Mouse (Mus musculus) stomach, embryonic 15.5 days (tissue): ENCODE measurements around the gene Taar8b. TPM values are rescaled to one million over a fixed set of nuclear protein-coding genes. Genes with fewer than 3 reads are reported as not detected.
"Not testable (repeated sequence)": the region's sequence is repeated elsewhere in the genome, so short reads cannot be mapped to it uniquely, and the experiment has no call there.

Source experiments
- ATAC-seq: fragments of 200-750 bp; cut with Nextera tagmentation; 2 replicates; pipeline ENCODE4 v1.8.0; 2017; ENCODE audit warnings: low read depth, moderate number of reproducible peaks, moderate TSS enrichment; ENCODE audit not compliant: insufficient read depth, low FRiP score
- H3K27ac ChIP-seq: fragments of 300-500 bp; sonication (generic); 2 replicates; pipeline ENCODE4 v1.5.1; 2015; ENCODE audit warnings: mild to moderate bottlenecking, inconsistent platforms
- H3K27me3 ChIP-seq: fragments of 300-500 bp; sonication (generic); replicated peaks from 2 replicates; pipeline ENCODE4 v1.6.1; 2015; ENCODE audit warnings: inconsistent platforms
- H3K36me3 ChIP-seq: fragments of 300-500 bp; sonication (generic); 2 replicates; pipeline ENCODE4 v1.6.1; 2015; ENCODE audit warnings: inconsistent platforms
- H3K4me1 ChIP-seq: fragments of 300-500 bp; sonication (generic); 2 replicates; pipeline ENCODE4 v1.6.1; 2015; ENCODE audit warnings: inconsistent platforms
- H3K4me2 ChIP-seq: fragments of 300-500 bp; sonication (generic); 2 replicates; pipeline ENCODE4 v1.6.1; 2015; ENCODE audit warnings: mild to moderate bottlenecking, inconsistent platforms
- H3K4me3 ChIP-seq: fragments of 300-500 bp; sonication (generic); replicated peaks from 2 replicates; pipeline ENCODE4 v1.5.1; 2015; ENCODE audit warnings: inconsistent platforms
- H3K9ac ChIP-seq: fragments of 300-500 bp; sonication (generic); 2 replicates; pipeline ENCODE4 v1.6.1; 2015; ENCODE audit warnings: inconsistent platforms
- H3K9me3 ChIP-seq: fragments of 300-500 bp; sonication (generic); 2 replicates; pipeline ENCODE4 v1.6.1; 2016; ENCODE audit warnings: inconsistent platforms
- WGBS: fragments of 180-500 bp; shearing (Covaris S2); methylation state at CpG from one replicate; pipeline ENCODE4 v1.1.7; 2015; 5-methylcytosine and 5-hydroxymethylcytosine counted together
- polyA plus RNA-seq: library from polyadenylated mRNA; unstranded; fragments of >200 nt; fragmentation: Nextera tagmentation; extraction: Ambion mirVana; gene quantifications from 2 replicates; pipeline ENCODE4 v1.2.1, GENCODE M21; 2015

The Taar8b gene
- polyA plus RNA-seq, 1 experiment from 2014 or later, result not detected

- 83% methylated on average over 1 of the region's 3 CpGs for WGBS
- ATAC-seq, H3K27me3 ChIP-seq, H3K9ac ChIP-seq, H3K27ac ChIP-seq, H3K4me3 ChIP-seq, H3K4me1 ChIP-seq, H3K36me3 ChIP-seq, H3K9me3 ChIP-seq, H3K4me2 ChIP-seq: not testable (repeated sequence)
Measured at GRCm38 (mm10) chr10:24101812-24102211, 9.7 kb upstream of the Taar8b start, which contains the start of gene Taar8c. TSS of gene Taar8c (minus strand) at chr10:24101912.

- ATAC-seq, H3K9ac ChIP-seq, H3K4me2 ChIP-seq, H3K4me1 ChIP-seq, H3K4me3 ChIP-seq, H3K36me3 ChIP-seq, H3K27me3 ChIP-seq, H3K9me3 ChIP-seq, H3K27ac ChIP-seq: not testable (repeated sequence)
- 37% methylated on average over 2 of the region's 2 CpGs for WGBS
Measured at GRCm38 (mm10) chr10:24097010-24097409, 4.9 kb upstream of the Taar8b start.

- H3K27ac ChIP-seq, result 0 out of 2 replicates have a peak overlapping the region, but pooled peaks have one; percentile 41
- H3K4me1 ChIP-seq, result no peaks in the 10 kb centered on the region; the same call in 1 of the 2 replicates
- no peak overlapping the region for H3K9ac ChIP-seq
- WGBS, result 89% methylated on average over 2 of the region's 2 CpGs
- no peak overlapping the region for H3K4me2 ChIP-seq
- no peaks in the 10 kb centered on the region for H3K27me3 ChIP-seq
- H3K9me3 ChIP-seq, result no peaks in the 10 kb centered on the region
- H3K4me3 ChIP-seq, result no peak overlapping the region
- no peak for ATAC-seq
- H3K36me3 ChIP-seq, result no peaks in the 10 kb centered on the region
Measured at GRCm38 (mm10) chr10:24087168-24087567, 4.9 kb downstream of the Taar8b start.

DNA sequence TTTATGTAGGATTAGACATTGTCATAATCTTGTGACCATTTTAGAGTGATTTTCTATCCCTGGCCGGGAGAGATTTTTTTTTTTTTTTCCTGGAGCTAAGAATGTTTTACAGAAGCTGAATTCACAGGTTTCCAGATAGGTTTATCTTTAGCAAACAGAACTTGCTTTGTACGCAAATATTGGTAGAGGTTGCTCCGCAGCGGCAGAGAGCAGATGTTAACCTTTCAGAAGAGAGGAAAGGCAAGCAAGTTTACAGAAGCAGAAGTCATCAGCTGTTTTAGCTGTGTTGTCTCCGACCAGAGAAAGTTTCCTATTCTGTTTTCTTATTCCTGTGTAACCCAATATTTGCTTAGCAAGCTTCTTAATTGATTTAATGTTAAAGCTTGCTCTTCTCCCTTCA is 5.5 kb downstream of the Taar8b start:
- peak; percentile 73; the same call in 1 of the 2 replicates for ATAC-seq

GRCm38 (mm10) chr10:24085936-24086335 is 6.2 kb downstream of the Taar8b start:
- WGBS, result 71% methylated on average over 5 of the region's 5 CpGs
- ATAC-seq, result no peak
- H3K27me3 ChIP-seq, result no peaks in the 10 kb centered on the region
- H3K4me3 ChIP-seq, result no peak overlapping the region
- no peaks in the 10 kb centered on the region for H3K36me3 ChIP-seq
- no peak overlapping the region for H3K9ac ChIP-seq
- no peaks in the 10 kb centered on the region for H3K9me3 ChIP-seq
- H3K27ac ChIP-seq, result 0 out of 2 replicates have a peak overlapping the region, but pooled peaks have one; percentile 48
- H3K4me1 ChIP-seq, result no peaks in the 10 kb centered on the region; the same call in 1 of the 2 replicates
- H3K4me2 ChIP-seq, result no peak overlapping the region

More for the DNA sequence above, 5.5 kb downstream of the Taar8b start:
- Histone ChIP-seq H3K27ac (0 out of 2 replicates have a peak overlapping the region, but pooled peaks have one; percentile 48), H3K4me1 (no peaks in the 10 kb centered on the region; the same call in 1 of the 2 replicates), H3K4me2 (no peak overlapping the region), H3K27me3 (no peaks in the 10 kb centered on the region), H3K9ac (no peak overlapping the region), H3K4me3 (no peak overlapping the region), H3K9me3 (no peaks in the 10 kb centered on the region), H3K36me3 (no peaks in the 10 kb centered on the region)
- 44% methylated on average over 5 of the region's 5 CpGs for WGBS

DNA sequence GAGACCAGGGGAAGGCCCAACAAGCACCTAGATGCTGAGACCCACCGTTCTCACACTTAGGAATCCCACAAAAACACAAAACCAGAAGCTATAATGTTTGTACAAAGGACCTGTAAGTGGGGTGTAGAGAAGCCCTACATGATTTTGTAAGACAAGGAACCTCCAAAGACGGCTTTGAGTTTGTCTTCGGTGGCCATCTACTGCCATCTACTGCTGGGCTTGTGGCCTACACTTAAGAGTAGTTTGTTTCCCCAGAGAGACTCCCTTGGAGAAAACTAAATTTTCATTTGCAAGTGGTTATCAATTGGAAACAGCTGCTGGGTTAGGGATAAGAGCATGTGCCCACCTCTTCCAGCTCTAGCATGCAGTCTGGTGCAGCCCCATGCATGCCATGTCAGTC is 11.9 kb downstream of the Taar8b start:
- WGBS, result 41% methylated on average over 3 of the region's 3 CpGs
- Histone ChIP-seq H3K4me3 (no peak overlapping the region), H3K27ac (no peak overlapping the region), H3K9ac (no peak overlapping the region), H3K36me3 (no peaks in the 10 kb centered on the region), H3K4me2 (no peak overlapping the region), H3K27me3 (no peaks in the 10 kb centered on the region), H3K4me1 (no peaks in the 10 kb centered on the region), H3K9me3 (no peaks in the 10 kb centered on the region)
- no peak; the same call in 1 of the 2 replicates for ATAC-seq

DNA sequence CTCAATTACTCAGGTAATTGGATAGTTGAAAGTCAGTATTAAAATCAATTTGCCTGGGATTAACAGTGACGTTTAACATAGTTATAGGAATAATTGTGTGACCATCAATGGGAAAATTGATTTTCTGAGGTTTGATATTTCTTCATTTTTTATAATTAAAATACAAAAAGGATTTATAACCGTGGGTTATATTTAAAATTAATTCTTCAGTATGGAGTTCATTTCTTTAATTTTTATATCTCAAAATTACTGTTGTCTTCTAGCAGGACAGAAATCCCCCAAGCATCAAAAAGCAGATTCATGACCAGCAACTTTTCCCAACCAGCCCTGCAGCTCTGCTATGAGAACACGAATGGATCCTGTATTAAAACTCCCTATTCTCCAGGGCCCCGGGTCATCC is 15.9 kb downstream of the Taar8b start, which contains the start of gene Taar8a:
TSS of gene Taar8a (plus strand) at position 301 of the 400 bp plus-strand sequence.
- not testable (repeated sequence) for ATAC-seq, H3K9me3 ChIP-seq
- WGBS, result 75% methylated on average over 2 of the region's 4 CpGs

DNA sequence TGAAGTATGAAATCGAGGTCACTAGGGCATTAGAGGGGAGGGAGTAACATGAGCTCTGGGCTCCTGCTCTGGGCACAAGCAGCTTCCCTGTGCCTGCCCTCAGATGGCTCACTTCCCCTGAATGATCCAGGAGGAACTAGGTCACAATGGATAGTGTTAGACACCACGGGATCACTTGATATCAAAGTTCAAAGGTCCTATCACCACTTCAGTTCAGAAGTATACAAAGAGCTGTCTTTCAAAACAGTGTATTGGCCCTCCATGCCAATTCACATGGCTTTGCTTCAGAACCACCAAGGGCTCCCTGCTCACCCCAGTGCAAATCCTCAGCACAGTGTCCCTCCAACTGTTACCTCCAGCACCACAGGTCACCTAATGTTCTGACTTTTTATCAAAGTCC is 17.3 kb downstream of the Taar8b start:
- H3K4me3 ChIP-seq, H3K4me1 ChIP-seq, H3K27ac ChIP-seq, ATAC-seq, H3K9me3 ChIP-seq, H3K27me3 ChIP-seq, H3K4me2 ChIP-seq, H3K9ac ChIP-seq, H3K36me3 ChIP-seq: not testable (repeated sequence)
- WGBS, result 45% methylated on average over 2 of the region's 2 CpGs

More for the DNA sequence above, 15.9 kb downstream of the Taar8b start, which contains the start of gene Taar8a:
- not testable (repeated sequence) for H3K4me3 ChIP-seq, H3K36me3 ChIP-seq, H3K9ac ChIP-seq, H3K4me2 ChIP-seq, H3K27me3 ChIP-seq, H3K4me1 ChIP-seq, H3K27ac ChIP-seq

DNA sequence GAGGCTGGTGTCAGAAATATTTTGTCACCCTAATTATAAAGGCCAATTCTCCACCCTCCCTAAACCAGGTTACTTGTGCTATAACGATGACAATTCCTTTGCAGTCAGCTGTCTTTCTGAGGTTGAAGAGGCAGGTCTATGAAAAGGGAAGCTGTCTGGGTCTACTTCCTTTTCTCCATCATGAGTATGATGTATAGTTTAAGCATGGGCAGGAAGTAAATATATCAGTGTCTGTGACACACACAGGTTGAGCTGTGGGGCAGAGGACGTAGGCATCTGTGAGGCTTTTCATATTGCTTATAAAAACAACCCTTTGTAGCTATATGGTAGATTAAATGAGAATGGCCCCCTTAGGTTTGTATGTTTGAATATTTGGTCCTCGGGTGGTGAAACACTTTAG is 33.1 kb downstream of the Taar8b start:
- 75% methylated on average over 3 of the region's 3 CpGs for WGBS
- Histone ChIP-seq H3K9ac (no peak overlapping the region), H3K9me3 (no peaks in the 10 kb centered on the region), H3K4me2 (no peak overlapping the region), H3K27ac (no peak overlapping the region), H3K36me3 (no peaks in the 10 kb centered on the region), H3K4me3 (no peak overlapping the region), H3K4me1 (no peaks in the 10 kb centered on the region), H3K27me3 (no peaks in the 10 kb centered on the region)
- ATAC-seq, result no peak

DNA sequence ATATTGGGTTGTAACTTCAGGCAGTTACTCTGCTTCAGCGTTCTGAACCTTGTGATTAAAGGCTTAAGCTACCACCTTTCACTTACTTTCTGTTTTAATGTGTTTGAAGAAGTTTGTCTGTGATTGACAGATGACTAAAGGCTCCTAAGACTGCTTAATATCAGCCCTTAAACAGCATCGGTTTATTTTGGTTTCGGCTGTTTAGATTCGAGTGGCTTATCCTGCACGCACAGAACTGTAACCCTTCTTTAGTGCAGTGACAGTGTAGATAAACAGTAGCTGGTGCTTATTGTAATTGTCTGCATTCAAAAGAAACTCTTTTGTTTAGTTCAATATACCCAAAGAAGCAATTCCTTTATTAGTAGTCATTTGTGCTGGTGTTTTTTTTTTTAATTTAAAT is 40.1 kb downstream of the Taar8b start:
- Histone ChIP-seq H3K4me2 (no peak overlapping the region), H3K4me3 (no peak overlapping the region), H3K9ac (no peak overlapping the region), H3K36me3 (no peaks in the 10 kb centered on the region), H3K4me1 (no peaks in the 10 kb centered on the region), H3K27ac (no peak overlapping the region), H3K27me3 (no peaks in the 10 kb centered on the region), H3K9me3 (no peaks in the 10 kb centered on the region)
- ATAC-seq, result no peak
- WGBS, result 38% methylated on average over 5 of the region's 5 CpGs

DNA sequence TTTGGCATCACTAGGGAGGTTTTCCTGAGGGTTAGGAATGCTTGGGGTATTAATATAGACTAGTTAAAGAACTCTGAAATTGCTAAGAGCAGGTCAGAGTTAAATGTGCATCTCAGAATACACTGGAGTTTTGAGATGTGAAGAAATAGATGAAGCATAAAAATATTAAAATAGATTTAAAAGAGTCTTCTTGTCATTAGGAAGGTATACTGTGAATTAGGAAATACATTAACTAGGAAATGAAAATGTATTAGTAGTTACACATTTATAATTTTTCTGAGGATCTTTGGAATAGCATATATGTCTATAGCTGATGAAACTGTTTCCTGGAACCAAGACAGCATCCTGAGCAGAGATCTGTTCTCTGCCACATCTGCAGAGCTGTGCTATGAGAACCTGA is 42.9 kb downstream of the Taar8b start, which contains the start of gene Taar7f:
TSS of gene Taar7f (plus strand) at position 301 of the 400 bp plus-strand sequence.
- no peak within 1 kb of the TSS for H3K9ac ChIP-seq
- no peak within 1 kb of the TSS for H3K4me3 ChIP-seq
- no peaks in the 10 kb centered on the region for H3K9me3 ChIP-seq
- H3K27ac ChIP-seq, result no peak within 1 kb of the TSS
- H3K36me3 ChIP-seq, result no peaks in the 10 kb centered on the region
- no peak for ATAC-seq
- H3K4me2 ChIP-seq, result no peak within 1 kb of the TSS
- H3K4me1 ChIP-seq, result no peaks in the 10 kb centered on the region
- H3K27me3 ChIP-seq, result no peaks in the 10 kb centered on the region
